Mouse (Mus musculus) neural tube, embryonic 11.5 days (tissue): Measurements from ENCODE around the gene Nf1. TPM values are rescaled to one million over a fixed set of nuclear protein-coding genes. Genes with fewer than 3 reads are reported as not detected.

Experiments
- ATAC-seq: fragments of 200-750 bp; cut with Nextera tagmentation; 2 replicates; pipeline ENCODE4 v1.8.0; 2017; ENCODE audit warnings: moderate number of reproducible peaks, mild to moderate bottlenecking, moderate TSS enrichment, moderate library complexity; ENCODE audit not compliant: insufficient read depth, low FRiP score, low TSS enrichment
- DNase-seq: peaks from one replicate; pipeline ENCODE4 v3.0.0-alpha.2; 2015; ENCODE audit warnings: low spot score
- H3K27ac ChIP-seq: fragments of 300-500 bp; sonication (generic); 2 replicates; pipeline ENCODE4 v1.5.1; 2014; ENCODE audit warnings: low read depth, mild to moderate bottlenecking, low read length
- H3K27me3 ChIP-seq: fragments of 300-500 bp; sonication (generic); 2 replicates; pipeline ENCODE4 v1.6.1; 2014; ENCODE audit warnings: mild to moderate bottlenecking, low read length, mixed read lengths; ENCODE audit not compliant: control insufficient read depth, insufficient read depth
- H3K36me3 ChIP-seq: fragments of 300-500 bp; sonication (generic); 2 replicates; pipeline ENCODE4 v1.6.1; 2014; ENCODE audit warnings: mild to moderate bottlenecking, low read length, moderate library complexity, mixed read lengths; ENCODE audit not compliant: control insufficient read depth, insufficient read depth
- H3K4me1 ChIP-seq: fragments of 300-500 bp; sonication (generic); 2 replicates; pipeline ENCODE4 v1.6.1; 2014; ENCODE audit warnings: low read length, mixed read lengths; ENCODE audit not compliant: control insufficient read depth, insufficient read depth
- H3K4me2 ChIP-seq: fragments of 300-500 bp; sonication (generic); 2 replicates; pipeline ENCODE4 v1.6.1; 2014; ENCODE audit warnings: low read depth, mild to moderate bottlenecking, moderate library complexity
- H3K4me3 ChIP-seq: fragments of 300-500 bp; sonication (generic); 2 replicates; pipeline ENCODE4 v1.5.1; 2014; ENCODE audit warnings: low read depth, low read length
- H3K9ac ChIP-seq: fragments of 300-500 bp; sonication (generic); 2 replicates; pipeline ENCODE4 v1.6.1; 2014; ENCODE audit warnings: mild to moderate bottlenecking, low read length
- H3K9me3 ChIP-seq: fragments of 300-500 bp; sonication (generic); 2 replicates; pipeline ENCODE4 v1.6.1; 2016; ENCODE audit warnings: low read length; ENCODE audit not compliant: control insufficient read depth
- WGBS: fragments of 180-500 bp; shearing (Covaris S2); extraction: QIAGEN DNeasy Blood & Tissue Kit; methylation state at CpG from one replicate; pipeline ENCODE4 v1.1.7; 2014; 5-methylcytosine and 5-hydroxymethylcytosine counted together
- polyA plus RNA-seq: library from polyadenylated mRNA; unstranded; fragments of >200 nt; fragmentation: Nextera tagmentation; extraction: Ambion mirVana; gene quantifications from 2 replicates; pipeline ENCODE4 v1.2.1, GENCODE M21; 2014

Gene Nf1
- polyA plus RNA-seq, 1 experiment from 2014 or later, result 10.3 TPM

GRCm38 (mm10) chr11:79504506-79504905, 165.0 kb downstream of the Nf1 start:
- no peak overlapping the region for H3K4me2 ChIP-seq

GRCm38 (mm10) chr11:79511970-79512369, 172.5 kb downstream of the Nf1 start:
- 91% methylated on average over 3 of the region's 3 CpGs for WGBS

More at GRCm38 (mm10) chr11:79504506-79504905, 165.0 kb downstream of the Nf1 start:
- Histone ChIP-seq H3K4me3 (no peak overlapping the region), H3K27me3 (no peaks in the 10 kb centered on the region), H3K9me3 (no peaks in the 10 kb centered on the region), H3K27ac (no peak overlapping the region), H3K4me1 (no peaks in the 10 kb centered on the region), H3K9ac (no peak overlapping the region), H3K36me3 (no peaks in the 10 kb centered on the region)
- DNase-seq, result no peak
- 90% methylated on average over 7 of the region's 7 CpGs for WGBS
- no peak for ATAC-seq

GRCm38 (mm10) chr11:79515331-79515730, 175.8 kb downstream of the Nf1 start:
- ATAC-seq (no peak), DNase-seq (no peak)
- Histone ChIP-seq H3K4me3 (no peak overlapping the region), H3K9me3 (no peaks in the 10 kb centered on the region), H3K27ac (no peak overlapping the region), H3K4me2 (no peak overlapping the region), H3K27me3 (no peaks in the 10 kb centered on the region), H3K36me3 (no peaks in the 10 kb centered on the region), H3K4me1 (no peaks in the 10 kb centered on the region), H3K9ac (no peak overlapping the region)
- WGBS, result 70% methylated on average over 6 of the region's 6 CpGs

More at GRCm38 (mm10) chr11:79511970-79512369, 172.5 kb downstream of the Nf1 start:
- H3K27ac ChIP-seq, result no peak overlapping the region
- H3K4me1 ChIP-seq, result no peaks in the 10 kb centered on the region
- H3K9me3 ChIP-seq, result no peaks in the 10 kb centered on the region
- no peak overlapping the region for H3K4me2 ChIP-seq
- no peak for ATAC-seq
- DNase-seq, result no peak
- no peak overlapping the region for H3K9ac ChIP-seq
- no peaks in the 10 kb centered on the region for H3K27me3 ChIP-seq
- H3K36me3 ChIP-seq, result no peaks in the 10 kb centered on the region
- H3K4me3 ChIP-seq, result no peak overlapping the region

- ATAC-seq (no peak), DNase-seq (no peak)
- H3K4me3 ChIP-seq, result no peak overlapping the region
- H3K27me3 ChIP-seq, result no peaks in the 10 kb centered on the region
- H3K4me1 ChIP-seq, result no peaks in the 10 kb centered on the region
- no peak overlapping the region for H3K4me2 ChIP-seq
- no peaks in the 10 kb centered on the region for H3K9me3 ChIP-seq
- no peak overlapping the region for H3K27ac ChIP-seq
- no peak overlapping the region for H3K9ac ChIP-seq
- WGBS, result 89% methylated on average over 2 of the region's 2 CpGs
- no peaks in the 10 kb centered on the region for H3K36me3 ChIP-seq
Observed at GRCm38 (mm10) chr11:79515798-79516197, 176.3 kb downstream of the Nf1 start.

- Histone ChIP-seq H3K4me1 (no peaks in the 10 kb centered on the region), H3K4me3 (no peak overlapping the region), H3K36me3 (no peaks in the 10 kb centered on the region), H3K27ac (no peak overlapping the region), H3K4me2 (no peak overlapping the region), H3K9ac (no peak overlapping the region), H3K27me3 (no peaks in the 10 kb centered on the region), H3K9me3 (no peaks in the 10 kb centered on the region)
- 90% methylated on average over 6 of the region's 6 CpGs for WGBS
- ATAC-seq, result no peak
- no peak for DNase-seq
Observed at GRCm38 (mm10) chr11:79519299-79519698, 179.8 kb downstream of the Nf1 start.

GRCm38 (mm10) chr11:79519878-79520291, 180.4 kb downstream of the Nf1 start:
- Histone ChIP-seq H3K27ac (no peak overlapping the region), H3K4me1 (no peaks in the 10 kb centered on the region), H3K9ac (no peak overlapping the region), H3K9me3 (no peaks in the 10 kb centered on the region), H3K36me3 (no peaks in the 10 kb centered on the region), H3K4me3 (no peak overlapping the region), H3K4me2 (no peak overlapping the region), H3K27me3 (no peaks in the 10 kb centered on the region)
- DNase-seq (no peak), ATAC-seq (no peak)
- WGBS, result 80% methylated on average over 1 of the region's 1 CpGs

- H3K36me3 ChIP-seq, result no peaks in the 10 kb centered on the region
- H3K4me1 ChIP-seq, result no peaks in the 10 kb centered on the region
- no peak overlapping the region for H3K4me2 ChIP-seq
- H3K9me3 ChIP-seq, result no peaks in the 10 kb centered on the region
- H3K27me3 ChIP-seq, result no peaks in the 10 kb centered on the region
- no peak overlapping the region for H3K27ac ChIP-seq
- ATAC-seq (no peak), DNase-seq (no peak)
- H3K9ac ChIP-seq, result no peak overlapping the region
- H3K4me3 ChIP-seq, result no peak overlapping the region
Observed at GRCm38 (mm10) chr11:79520772-79521171, 181.3 kb downstream of the Nf1 start.

- no peak overlapping the region for H3K9ac ChIP-seq
- no peak overlapping the region for H3K27ac ChIP-seq
- DNase-seq (no peak), ATAC-seq (no peak)
- H3K27me3 ChIP-seq, result no peaks in the 10 kb centered on the region
- no peaks in the 10 kb centered on the region for H3K4me1 ChIP-seq
- H3K4me2 ChIP-seq, result no peak overlapping the region
- H3K4me3 ChIP-seq, result no peak overlapping the region
- H3K36me3 ChIP-seq, result no peaks in the 10 kb centered on the region
- no peaks in the 10 kb centered on the region for H3K9me3 ChIP-seq
Observed at GRCm38 (mm10) chr11:79521930-79522329, 182.4 kb downstream of the Nf1 start.

- Histone ChIP-seq H3K27me3 (no peaks in the 10 kb centered on the region), H3K4me2 (no peak overlapping the region), H3K9me3 (no peaks in the 10 kb centered on the region), H3K27ac (no peak overlapping the region), H3K36me3 (no peaks in the 10 kb centered on the region), H3K9ac (no peak overlapping the region), H3K4me3 (no peak overlapping the region), H3K4me1 (no peaks in the 10 kb centered on the region)
- DNase-seq, result no peak
- ATAC-seq, result no peak
- WGBS, result 93% methylated on average over 1 of the region's 1 CpGs
Observed at GRCm38 (mm10) chr11:79522944-79523343, 183.5 kb downstream of the Nf1 start.
